Mouse (Mus musculus) brain, adult 2 months (tissue): ENCODE measurements around the gene Rps2.

Experiments used
- DNase-seq: peaks from one replicate; pipeline ENCODE4 v3.0.0; 2011; ENCODE audit warnings: low read depth, low spot score

Gene Rps2

DNA sequence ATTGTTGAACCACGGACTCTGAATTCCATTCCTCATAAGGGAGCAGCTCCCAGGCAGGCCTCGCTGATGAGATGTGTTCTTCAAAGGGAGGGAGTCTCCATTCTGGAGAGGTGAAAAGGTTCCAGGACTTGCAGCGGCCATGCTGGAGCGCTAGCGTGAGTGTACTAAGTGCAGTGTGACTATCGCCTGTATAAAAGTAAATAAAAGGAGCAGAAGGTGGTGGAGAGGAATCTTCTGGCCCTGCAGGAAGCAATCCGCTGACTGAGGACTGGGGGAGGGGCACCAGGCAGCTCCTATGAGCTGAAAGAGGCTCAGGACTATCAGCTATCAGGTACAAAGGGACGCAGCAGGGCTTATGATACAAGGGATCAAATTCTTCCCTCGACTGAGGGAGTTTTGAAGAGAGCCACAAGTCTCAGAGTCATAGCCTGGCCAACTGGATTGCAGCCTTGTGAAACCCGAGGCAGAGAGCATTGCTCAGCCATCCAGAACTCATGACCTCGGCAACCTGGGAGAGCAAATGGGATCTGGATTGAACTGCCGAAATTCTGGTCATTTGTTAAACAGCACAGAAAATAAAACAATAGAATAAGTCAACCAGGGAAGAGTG is 48.5 kb downstream of the Rps2 start:
- DNase-seq, result no peak

DNA sequence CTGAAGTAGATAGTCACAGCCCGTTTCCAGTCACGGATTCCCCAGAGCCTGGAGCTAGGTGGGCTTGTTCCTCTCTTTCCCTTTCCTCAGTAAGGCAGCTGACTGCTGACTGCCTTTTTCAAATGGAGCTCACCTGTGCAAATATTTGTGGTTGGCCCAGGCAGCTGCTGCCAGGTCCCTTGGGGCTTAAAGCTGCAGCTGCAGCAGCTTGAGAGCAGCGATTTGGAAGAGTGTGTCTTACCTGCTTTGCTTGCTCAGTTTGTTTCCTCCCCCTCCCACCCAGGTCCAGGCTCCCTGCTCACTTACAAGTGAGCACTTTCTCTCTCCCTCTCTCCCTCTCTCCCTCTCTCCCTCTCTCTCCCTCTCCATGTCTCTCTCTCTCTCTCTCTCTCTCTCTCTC is 51.2 kb downstream of the Rps2 start:
- no peak for DNase-seq
